Mouse (Mus musculus): ENCODE results near the gene Nolc1. TPM values are rescaled to one million over a fixed set of nuclear protein-coding genes. Genes with fewer than 3 reads are reported as not detected.

Nolc1 gene
- polyA plus RNA-seq, 1 experiment: 30.9 TPM

- Histone ChIP-seq H3ac (ENCODE audit: control insufficient read depth, insufficient read length) (no peak overlapping the region), H3K27me3 (ENCODE audit: control insufficient read depth, insufficient read depth, insufficient read length) (no peaks in the 10 kb centered on the region)
- TF ChIP-seq REST (IDR thresholded peaks at IDR 0.05; ENCODE audit: insufficient read depth, insufficient read length) (no peak), USF1 (IDR thresholded peaks at IDR 0.05; ENCODE audit: low read depth) (no peak), MYOG (IDR thresholded peaks at IDR 0.05; ENCODE audit: control insufficient read depth in 1 of 3, insufficient read depth in 1 of 3, insufficient read length in 2 of 3, low read depth in 2 of 3) (no peak), SRF (IDR thresholded peaks at IDR 0.05; ENCODE audit: control insufficient read depth, insufficient read length, low read depth) (no peak), E2F4 (IDR thresholded peaks at IDR 0.05; ENCODE audit: insufficient read depth) (no peak), MAX (IDR thresholded peaks at IDR 0.05; ENCODE audit: low read depth) (no peak), TCF12 (IDR thresholded peaks at IDR 0.05; ENCODE audit: insufficient read depth, poor library complexity, severe bottlenecking) (no peak), POLR2AphosphoS2 (IDR thresholded peaks at IDR 0.05; ENCODE audit: insufficient read length, low read depth) (no peak), TCF3 (IDR thresholded peaks at IDR 0.05; ENCODE audit: insufficient read length, low read depth) (no peak), POLR2A (IDR thresholded peaks at IDR 0.05; ENCODE audit: insufficient read length, low read depth) (no peak), MYOD1 (IDR thresholded peaks at IDR 0.05; ENCODE audit: control insufficient read depth in 1 of 3, insufficient read length in 2 of 3, low read depth in 2 of 3) (no peak), CEBPB (IDR thresholded peaks at IDR 0.05; ENCODE audit: insufficient read depth, poor library complexity, severe bottlenecking) (no peak)
These were observed 55.6 kb downstream of the Nolc1 start for GRCm38 (mm10) chr19:46131283-46131682.

DNA sequence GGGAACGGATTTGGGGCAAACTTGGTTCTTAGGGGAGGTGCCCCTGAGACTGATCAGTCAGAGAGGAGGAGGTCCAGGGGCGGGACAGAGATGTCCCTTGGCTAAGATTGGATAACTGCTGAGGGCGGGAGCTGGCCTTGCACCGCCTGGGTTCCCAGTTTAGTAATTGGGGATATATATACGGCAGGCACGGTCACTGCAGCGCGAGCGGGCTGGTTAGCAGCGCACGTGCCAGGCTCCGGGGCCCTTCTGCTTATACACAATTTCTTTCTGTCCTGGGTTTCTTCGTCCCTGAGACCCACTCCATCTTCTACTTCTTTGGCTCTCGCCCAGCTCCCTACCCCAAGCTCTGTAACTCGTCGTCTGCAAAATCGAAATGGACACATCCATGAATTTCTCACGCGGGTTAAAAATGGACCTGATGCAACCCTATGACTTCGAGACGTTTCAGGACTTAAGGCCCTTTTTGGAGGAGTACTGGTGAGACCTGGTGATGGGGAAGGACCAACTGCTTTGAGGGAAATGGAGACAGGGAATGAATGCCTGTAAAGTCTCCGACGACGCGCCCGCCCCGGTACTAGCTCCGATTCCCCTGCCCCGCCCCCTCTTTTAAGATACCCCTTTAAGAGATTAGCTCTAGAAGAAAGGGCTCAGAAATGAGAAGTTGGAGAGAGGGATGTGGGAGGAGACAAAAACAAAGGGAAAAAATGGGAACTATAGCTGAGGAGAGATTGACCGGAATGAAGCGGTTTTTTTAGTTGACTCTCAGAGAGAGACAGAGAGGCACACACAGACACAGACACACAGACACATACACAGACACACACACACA, 56.2 kb downstream of the Nolc1 start, which contains the start of gene Elovl3:
TSS of gene Elovl3 (plus strand) at position 204 of the 832 bp plus-strand sequence.
- Histone ChIP-seq H3K36me3 (ENCODE audit: control insufficient read depth, insufficient read depth) (no peaks in the 10 kb centered on the region), H3K27me3 (ENCODE audit: control insufficient read depth, insufficient read depth, insufficient read length) (no peaks in the 10 kb centered on the region), H3K4me2 (ENCODE audit: low read depth) (peak within 1 kb of the TSS; percentile 38), H3K4me3 (no peak within 1 kb of the TSS), H3ac (ENCODE audit: control insufficient read depth, insufficient read length) (no peak within 1 kb of the TSS), H3K79me2 (ENCODE audit: control insufficient read depth, insufficient read depth) (no peaks in the 10 kb centered on the region)
- TF ChIP-seq TCF12 (IDR thresholded peaks at IDR 0.05; ENCODE audit: insufficient read depth, poor library complexity, severe bottlenecking) (no peak), USF1 (IDR thresholded peaks at IDR 0.05; ENCODE audit: low read depth) (no peak), TCF3 (IDR thresholded peaks at IDR 0.05; ENCODE audit: insufficient read length, low read depth) (no peak), CEBPB (IDR thresholded peaks at IDR 0.05; ENCODE audit: insufficient read depth, poor library complexity, severe bottlenecking) (no peak), MYOG (IDR thresholded peaks at IDR 0.05; ENCODE audit: control insufficient read depth in 1 of 3, insufficient read depth in 1 of 3, insufficient read length in 2 of 3, low read depth in 2 of 3) (no peak), POLR2A (IDR thresholded peaks at IDR 0.05; ENCODE audit: insufficient read length, low read depth) (no peak), MYOD1 (IDR thresholded peaks at IDR 0.05; ENCODE audit: control insufficient read depth in 1 of 3, insufficient read length in 2 of 3, low read depth in 2 of 3) (no peak), POLR2AphosphoS2 (IDR thresholded peaks at IDR 0.05; ENCODE audit: insufficient read length, low read depth) (no peak), E2F4 (IDR thresholded peaks at IDR 0.05; ENCODE audit: insufficient read depth) (no peak), SRF (IDR thresholded peaks at IDR 0.05; ENCODE audit: control insufficient read depth, insufficient read length, low read depth) (no peak), REST (IDR thresholded peaks at IDR 0.05; ENCODE audit: insufficient read depth, insufficient read length) (no peak), MAX (IDR thresholded peaks at IDR 0.05; ENCODE audit: low read depth) (no peak)

More at GRCm38 (mm10) chr19:46131283-46131682, 55.6 kb downstream of the Nolc1 start:
- Histone ChIP-seq H3K36me3 (ENCODE audit: control insufficient read depth, insufficient read depth) (no peaks in the 10 kb centered on the region), H3K4me3 (no peak overlapping the region), H3K4me2 (ENCODE audit: low read depth) (peak overlapping the region; percentile 38), H3K79me2 (ENCODE audit: control insufficient read depth, insufficient read depth) (no peaks in the 10 kb centered on the region)

- H3K27me3 ChIP-seq (ENCODE audit: control insufficient read depth, insufficient read depth, insufficient read length): no peaks in the 10 kb centered on the region
- no peaks in the 10 kb centered on the region for H3K79me2 ChIP-seq (ENCODE audit: control insufficient read depth, insufficient read depth)
- H3K4me3 ChIP-seq: no peak overlapping the region
- no peak overlapping the region for H3K4me2 ChIP-seq (ENCODE audit: low read depth)
- TF ChIP-seq REST (IDR thresholded peaks at IDR 0.05; ENCODE audit: insufficient read depth, insufficient read length) (no peak), USF1 (IDR thresholded peaks at IDR 0.05; ENCODE audit: low read depth) (no peak), E2F4 (IDR thresholded peaks at IDR 0.05; ENCODE audit: insufficient read depth) (no peak), CEBPB (IDR thresholded peaks at IDR 0.05; ENCODE audit: insufficient read depth, poor library complexity, severe bottlenecking) (no peak), TCF12 (IDR thresholded peaks at IDR 0.05; ENCODE audit: insufficient read depth, poor library complexity, severe bottlenecking) (no peak), SRF (IDR thresholded peaks at IDR 0.05; ENCODE audit: control insufficient read depth, insufficient read length, low read depth) (no peak), TCF3 (IDR thresholded peaks at IDR 0.05; ENCODE audit: insufficient read length, low read depth) (no peak), POLR2AphosphoS2 (IDR thresholded peaks at IDR 0.05; ENCODE audit: insufficient read length, low read depth) (no peak), MYOG (IDR thresholded peaks at IDR 0.05; ENCODE audit: control insufficient read depth in 1 of 3, insufficient read depth in 1 of 3, insufficient read length in 2 of 3, low read depth in 2 of 3) (no peak), MYOD1 (IDR thresholded peaks at IDR 0.05; ENCODE audit: control insufficient read depth in 1 of 3, insufficient read length in 2 of 3, low read depth in 2 of 3) (no peak), POLR2A (IDR thresholded peaks at IDR 0.05; ENCODE audit: insufficient read length, low read depth) (no peak), MAX (IDR thresholded peaks at IDR 0.05; ENCODE audit: low read depth) (no peak)
- H3ac ChIP-seq (ENCODE audit: control insufficient read depth, insufficient read length): no peak overlapping the region
- no peaks in the 10 kb centered on the region for H3K36me3 ChIP-seq (ENCODE audit: control insufficient read depth, insufficient read depth)
These were observed 56.9 kb downstream of the Nolc1 start for GRCm38 (mm10) chr19:46132577-46132976.

Other genes starting within 250 kb of the Nolc1 start
- 9.7 TPM for gene Armh3, start 77.4 kb upstream of the Nolc1 start, polyA plus RNA-seq (2012; fragmentation: generic; extraction: Trizol)
- gene Hps6, start 72.4 kb upstream of the Nolc1 start, polyA plus RNA-seq (2012; fragmentation: generic; extraction: Trizol): 12.0 TPM
- gene Pprc1, start 31.0 kb upstream of the Nolc1 start, polyA plus RNA-seq (2012; fragmentation: generic; extraction: Trizol): 19.7 TPM
- gene Ldb1, start 30.6 kb upstream of the Nolc1 start, polyA plus RNA-seq (2012; fragmentation: generic; extraction: Trizol): 68.7 TPM
- 0.50 TPM for gene Elovl3, start 56.0 kb downstream of the Nolc1 start, polyA plus RNA-seq (2012; fragmentation: generic; extraction: Trizol)
- 9.3 TPM for gene Pitx3, start 72.5 kb downstream of the Nolc1 start, polyA plus RNA-seq (2012; fragmentation: generic; extraction: Trizol)
- gene Gbf1, start 76.6 kb downstream of the Nolc1 start, polyA plus RNA-seq (2012; fragmentation: generic; extraction: Trizol): 61.8 TPM
- 67.2 TPM for gene Nfkb2, start 228.5 kb downstream of the Nolc1 start, polyA plus RNA-seq (2012; fragmentation: generic; extraction: Trizol)